ENCODE assay signal across 8 mouse cellular contexts in genomic region chr7:121707073-121707667, GRCm38 (mm10). TPM values are rescaled to one million over a fixed set of nuclear protein-coding genes. Genes with fewer than 3 reads are reported as not detected.
DNase-seq lines count a peak whose midpoint lies in the region; ATAC-seq and TF ChIP-seq lines count a peak whose summit lies in the region.

Gene Usp31 (minus strand): TSS chr7:121707253.

- H3K27ac ChIP-seq in embryonic facial prominence, embryonic 14.5 days (replicated peaks; ENCODE audit: low read depth, low read length) = peak within 1 kb of the TSS; percentile 74
- peak within 1 kb of the TSS; percentile 83 for H3K27ac ChIP-seq in heart, adult 2 months
- H3K27ac ChIP-seq in limb, embryonic 13.5 days = peak within 1 kb of the TSS; percentile 61; the same call in 1 of the 2 replicates
- peak within 1 kb of the TSS; percentile 93 for H3K27ac ChIP-seq in midbrain, embryonic 16.5 days (ENCODE audit: low read length)

- peaks cover 2% of the 10 kb centered on the region for H3K79me2 ChIP-seq in heart, adult 2 months (replicated peaks; ENCODE audit: control insufficient read depth, insufficient read depth, low read length)

- ATAC-seq in embryonic facial prominence, embryonic 14.5 days (ENCODE audit: low read depth) = peak; percentile 99
- ATAC-seq in limb, embryonic 13.5 days (ENCODE audit: low FRiP score, low read depth) = peak; percentile 99
- ATAC-seq in midbrain, embryonic 16.5 days = peak; percentile 99

- TF ChIP-seq POLR2A in heart, adult 2 months (IDR thresholded peaks at IDR 0.05; ENCODE audit: insufficient read depth, low read depth, low read length) = no peak

- peaks cover 17% of the 10 kb centered on the region for H3K4me1 ChIP-seq in embryonic facial prominence, embryonic 14.5 days (ENCODE audit: control insufficient read depth, insufficient read depth, low read length)
- H3K4me1 ChIP-seq in heart, adult 2 months (ENCODE audit: control insufficient read depth, insufficient read depth, low read length) = peaks cover 2% of the 10 kb centered on the region
- H3K4me1 ChIP-seq in limb, embryonic 13.5 days = peaks cover 30% of the 10 kb centered on the region
- peaks cover 34% of the 10 kb centered on the region for H3K4me1 ChIP-seq in midbrain, embryonic 16.5 days (ENCODE audit: control insufficient read depth, insufficient read depth, low read length)

- peak within 1 kb of the TSS; percentile 96 for H3K4me2 ChIP-seq in embryonic facial prominence, embryonic 14.5 days (ENCODE audit: low read depth, low read length)
- peak within 1 kb of the TSS; percentile 97 for H3K4me2 ChIP-seq in limb, embryonic 13.5 days (replicated peaks)
- H3K4me2 ChIP-seq in midbrain, embryonic 16.5 days (ENCODE audit: low read length) = peak within 1 kb of the TSS; percentile 76

- peak within 1 kb of the TSS; percentile 80 for H3K9ac ChIP-seq in embryonic facial prominence, embryonic 14.5 days (ENCODE audit: low read depth, low read length)
- peak within 1 kb of the TSS; percentile 85 for H3K9ac ChIP-seq in heart, adult 2 months (ENCODE audit: low read depth, low read length)
- H3K9ac ChIP-seq in limb, embryonic 13.5 days = peak within 1 kb of the TSS; percentile 76
- peak within 1 kb of the TSS; percentile 89 for H3K9ac ChIP-seq in midbrain, embryonic 16.5 days (ENCODE audit: low read depth, low read length)

- 0% methylated on average over 23 of the region's 82 CpGs for WGBS in embryonic facial prominence, embryonic 14.5 days
- WGBS in heart, adult 2 months = under 1% methylated on average over 82 of the region's 82 CpGs
- WGBS in limb, embryonic 13.5 days = under 1% methylated on average over 59 of the region's 82 CpGs
- WGBS in midbrain, embryonic 16.5 days = 0% methylated on average over 53 of the region's 82 CpGs

- peak within 1 kb of the TSS; percentile 79 for H3K4me3 ChIP-seq in embryonic facial prominence, embryonic 14.5 days (ENCODE audit: low read depth, low read length)
- H3K4me3 ChIP-seq in heart, adult 2 months = peak within 1 kb of the TSS; percentile 90
- peak within 1 kb of the TSS; percentile 67 for H3K4me3 ChIP-seq in limb, embryonic 13.5 days
- H3K4me3 ChIP-seq in midbrain, embryonic 16.5 days (ENCODE audit: low read depth, low read length) = peak within 1 kb of the TSS; percentile 51

- DNase-seq in 3T3-L1 (ENCODE audit: low read depth, low spot score) = peak; percentile 96
- DNase-seq in adrenal gland, postnatal 4 days (ENCODE audit: low spot score in 2 of 2) = peak; percentile 75 to 87
- DNase-seq in embryonic facial prominence, embryonic 14.5 days (ENCODE audit: low spot score) = peak; percentile 100
- peak; percentile 96 for DNase-seq in heart, adult 2 months
- peak; percentile 94 to 95 for DNase-seq in kidney, adult 8-10 months
- DNase-seq in spleen, postnatal 10 days (ENCODE audit: low spot score in 2 of 2) = peak; percentile 89 to 94

- H3K27me3 ChIP-seq in embryonic facial prominence, embryonic 14.5 days (replicated peaks; ENCODE audit: control insufficient read depth, insufficient read depth, low read length) = no peaks in the 10 kb centered on the region
- H3K27me3 ChIP-seq in heart, adult 2 months (ENCODE audit: control insufficient read depth, insufficient read depth, low read length) = no peaks in the 10 kb centered on the region
- H3K27me3 ChIP-seq in limb, embryonic 13.5 days = peaks cover 10% of the 10 kb centered on the region; the same call in 1 of the 2 replicates
- no peaks in the 10 kb centered on the region for H3K27me3 ChIP-seq in midbrain, embryonic 16.5 days (ENCODE audit: control insufficient read depth, insufficient read depth, low read depth, low read length)

- peak; percentile 76; the same call in 1 of the 2 replicates for TF ChIP-seq EP300 in heart, adult 2 months (IDR thresholded peaks at IDR 0.05; ENCODE audit: insufficient read depth, low read depth, low read length)

- intact Hi-C loops in heart, adult 2 months (cut with DNase I) = no loop called here

- H3K9me3 ChIP-seq in embryonic facial prominence, embryonic 14.5 days (ENCODE audit: control insufficient read depth, low read length) = no peaks in the 10 kb centered on the region
- no peaks in the 10 kb centered on the region for H3K9me3 ChIP-seq in limb, embryonic 13.5 days
- H3K9me3 ChIP-seq in midbrain, embryonic 16.5 days (replicated peaks; ENCODE audit: control insufficient read depth, low read length, poor library complexity, severe bottlenecking) = no peaks in the 10 kb centered on the region

- no peaks in the 10 kb centered on the region for H3K36me3 ChIP-seq in embryonic facial prominence, embryonic 14.5 days (ENCODE audit: control insufficient read depth, insufficient read depth, low read length)
- H3K36me3 ChIP-seq in heart, adult 2 months (ENCODE audit: control insufficient read depth, insufficient read depth, low read length) = peaks cover 9% of the 10 kb centered on the region
- peaks cover 17% of the 10 kb centered on the region for H3K36me3 ChIP-seq in limb, embryonic 13.5 days
- H3K36me3 ChIP-seq in midbrain, embryonic 16.5 days (ENCODE audit: control insufficient read depth, insufficient read depth, low read length) = no peaks in the 10 kb centered on the region

- no peak for TF ChIP-seq CTCF in heart, adult 2 months (IDR thresholded peaks at IDR 0.05)

RNA-seq across cellular contexts. Expression of gene Usp31, which starts in this region (rescaled TPM):
- 10 to 100 TPM; 12.5 to 14.9 TPM for total RNA-seq in adrenal gland, postnatal 4 days (2021)
- 3.9 and 4.1 TPM in 2 replicates for polyA plus RNA-seq in embryonic facial prominence, embryonic 14.5 days (2014; fragmentation: Nextera tagmentation; extraction: Ambion mirVana)
- total RNA-seq in heart, adult 2 months (2021) = 1 to 10 TPM; 8.5 to 9.9 TPM
- polyA plus RNA-seq in heart, adult 2 months (2012; rRNA removed) = 3.5 and 6.6 TPM in 2 replicates
- 1.9 and 2.3 TPM in 2 replicates for polyA plus RNA-seq in limb, embryonic 13.5 days (2015; fragmentation: Nextera tagmentation; extraction: Ambion mirVana)
- polyA plus RNA-seq in midbrain, embryonic 16.5 days (2015; fragmentation: Nextera tagmentation; extraction: Ambion mirVana) = 3.0 and 3.6 TPM in 2 replicates

Comparison
In these comparisons a context has a peak if more than half of its experiments do, and no peak if none do; other contexts are left out.
1. Peak in every context shown above with its lines: DNase-seq, ATAC-seq, H3K4me3 ChIP-seq and H3K27ac ChIP-seq.